Mouse (Mus musculus) embryonic facial prominence, embryonic 10.5 days (tissue): Measurements from ENCODE around the gene Sf1. TPM values are rescaled to one million over a fixed set of nuclear protein-coding genes. Genes with fewer than 3 reads are reported as not detected.

ENCODE experiments used
- DNase-seq: peaks from one replicate; pipeline ENCODE4 v3.0.0-alpha.2; 2017; ENCODE audit warnings: low spot score
- H3K27ac ChIP-seq: fragments of 300-500 bp; sonication (generic); replicated peaks from 2 replicates; pipeline ENCODE4 v1.5.1; 2016; ENCODE audit warnings: mild to moderate bottlenecking
- H3K27me3 ChIP-seq: fragments of 300-500 bp; sonication (generic); replicated peaks from 2 replicates; pipeline ENCODE4 v1.6.1; 2016; ENCODE audit warnings: low read depth, mild to moderate bottlenecking; ENCODE audit not compliant: poor library complexity, severe bottlenecking
- H3K36me3 ChIP-seq: fragments of 300-500 bp; sonication (generic); replicated peaks from 2 replicates; pipeline ENCODE4 v1.6.1; 2016; ENCODE audit warnings: mild to moderate bottlenecking, moderate library complexity
- H3K4me1 ChIP-seq: fragments of 300-500 bp; sonication (generic); 2 replicates; pipeline ENCODE4 v1.6.1; 2016
- H3K4me3 ChIP-seq: fragments of 300-500 bp; sonication (generic); 2 replicates; pipeline ENCODE4 v1.5.1; 2016; ENCODE audit warnings: mild to moderate bottlenecking, moderate library complexity
- H3K9me3 ChIP-seq: fragments of 300-500 bp; sonication (generic); 2 replicates; pipeline ENCODE4 v1.6.1; 2016; ENCODE audit warnings: mild to moderate bottlenecking
- WGBS: fragments of 180-500 bp; shearing (Covaris S2); methylation state at CpG from one replicate; pipeline ENCODE4 v1.1.7; 2016; 5-methylcytosine and 5-hydroxymethylcytosine counted together
- microRNA-seq: library from miRNA; unstranded; fragments of <30 nt; microRNA quantifications from one replicate; pipeline ENCODE4, GENCODE M21; 2017
- polyA plus RNA-seq: library from polyadenylated mRNA; unstranded; fragments of >200 nt; fragmentation: Nextera tagmentation; extraction: Ambion mirVana; gene quantifications from 2 replicates; pipeline ENCODE4 v1.2.1, GENCODE M21; 2016

Sf1 gene
- polyA plus RNA-seq, 1 experiment from 2014 or later = 185 TPM

- no peaks in the 10 kb centered on the region for H3K9me3 ChIP-seq
- no peaks in the 10 kb centered on the region for H3K36me3 ChIP-seq
- no peak for DNase-seq
- H3K27ac ChIP-seq = no peak overlapping the region
- H3K27me3 ChIP-seq = peaks cover 100% of the 10 kb centered on the region
- H3K4me1 ChIP-seq = peaks cover 28% of the 10 kb centered on the region
- WGBS = 89% methylated on average over 16 of the region's 16 CpGs
- H3K4me3 ChIP-seq = no peak overlapping the region
Observed at GRCm38 (mm10) chr19:6423241-6423640, 59.8 kb downstream of the Sf1 start.

- Histone ChIP-seq H3K27me3 (peaks cover 100% of the 10 kb centered on the region), H3K4me3 (no peak overlapping the region), H3K4me1 (peaks cover 27% of the 10 kb centered on the region), H3K27ac (no peak overlapping the region), H3K36me3 (no peaks in the 10 kb centered on the region), H3K9me3 (no peaks in the 10 kb centered on the region)
- no peak for DNase-seq
- 70% methylated on average over 8 of the region's 8 CpGs for WGBS
Observed at GRCm38 (mm10) chr19:6424137-6424881, 60.8 kb downstream of the Sf1 start.

- DNase-seq = no peak
- H3K27me3 ChIP-seq = peaks cover 100% of the 10 kb centered on the region
- no peak overlapping the region for H3K27ac ChIP-seq
- no peaks in the 10 kb centered on the region for H3K36me3 ChIP-seq
- no peak overlapping the region for H3K4me3 ChIP-seq
- H3K9me3 ChIP-seq = no peaks in the 10 kb centered on the region
- 45% methylated on average over 5 of the region's 5 CpGs for WGBS
- H3K4me1 ChIP-seq = peaks cover 25% of the 10 kb centered on the region
Observed at GRCm38 (mm10) chr19:6425595-6425994, 62.1 kb downstream of the Sf1 start.

- H3K4me3 ChIP-seq = no peak overlapping the region
- WGBS = 26% methylated on average over 13 of the region's 13 CpGs
- peaks cover 25% of the 10 kb centered on the region for H3K4me1 ChIP-seq
- no peaks in the 10 kb centered on the region for H3K36me3 ChIP-seq
- no peaks in the 10 kb centered on the region for H3K9me3 ChIP-seq
- peaks cover 97% of the 10 kb centered on the region for H3K27me3 ChIP-seq
- H3K27ac ChIP-seq = no peak overlapping the region
- DNase-seq = peak; percentile 82
Observed at GRCm38 (mm10) chr19:6426703-6427500, 63.4 kb downstream of the Sf1 start.

Small RNA genes within 50 kb of the gene (microRNA-seq; reads per million reads assigned to microRNA genes)
- 0.91 reads per million for gene Mir6989

Other genes with a start within 250 kb of the Sf1 start
- 66.1 and 67.7 TPM in 2 replicates for gene Sac3d1, start 245.0 kb upstream of the Sf1 start, polyA plus RNA-seq
- 29.1 and 30.2 TPM in 2 replicates for gene Snx15, start 235.4 kb upstream of the Sf1 start, polyA plus RNA-seq
- not detected in 2 replicates for gene Batf2, start 222.7 kb upstream of the Sf1 start, polyA plus RNA-seq
- 111 and 112 TPM in 2 replicates for gene Arl2, start 222.1 kb upstream of the Sf1 start, polyA plus RNA-seq
- gene Majin, start 179.3 kb upstream of the Sf1 start, polyA plus RNA-seq = not detected in 2 replicates
- gene Gpha2, start 137.3 kb upstream of the Sf1 start, polyA plus RNA-seq = 0.98 and 1.3 TPM in 2 replicates
- 25.5 and 26.3 TPM in 2 replicates for gene Ppp2r5b, start 127.8 kb upstream of the Sf1 start, polyA plus RNA-seq
- gene Atg2a, start 122.0 kb upstream of the Sf1 start, polyA plus RNA-seq = 12.5 and 13.6 TPM in 2 replicates
- gene Ehd1, start 87.0 kb upstream of the Sf1 start, polyA plus RNA-seq = 81.8 and 83.5 TPM in 2 replicates
- 0.12 and 0.39 TPM in 2 replicates for gene Cdc42bpg, start 57.2 kb upstream of the Sf1 start, polyA plus RNA-seq
- gene Men1, start 28.7 kb upstream of the Sf1 start, polyA plus RNA-seq = 122 and 130 TPM in 2 replicates
- 11.0 and 14.0 TPM in 2 replicates for gene Map4k2, start 22.6 kb upstream of the Sf1 start, polyA plus RNA-seq
- 1.1 and 2.2 TPM in 2 replicates for gene Pygm, start 20.7 kb downstream of the Sf1 start, polyA plus RNA-seq
- 14.2 and 18.6 TPM in 2 replicates for gene Rasgrp2, start 35.6 kb downstream of the Sf1 start, polyA plus RNA-seq
- 1.9 TPM in 2 replicates for gene Nrxn2, start 55.0 kb downstream of the Sf1 start, polyA plus RNA-seq
- not detected in 2 replicates for gene Slc22a12, start 179.3 kb downstream of the Sf1 start, polyA plus RNA-seq